In the genomic region with DNA sequence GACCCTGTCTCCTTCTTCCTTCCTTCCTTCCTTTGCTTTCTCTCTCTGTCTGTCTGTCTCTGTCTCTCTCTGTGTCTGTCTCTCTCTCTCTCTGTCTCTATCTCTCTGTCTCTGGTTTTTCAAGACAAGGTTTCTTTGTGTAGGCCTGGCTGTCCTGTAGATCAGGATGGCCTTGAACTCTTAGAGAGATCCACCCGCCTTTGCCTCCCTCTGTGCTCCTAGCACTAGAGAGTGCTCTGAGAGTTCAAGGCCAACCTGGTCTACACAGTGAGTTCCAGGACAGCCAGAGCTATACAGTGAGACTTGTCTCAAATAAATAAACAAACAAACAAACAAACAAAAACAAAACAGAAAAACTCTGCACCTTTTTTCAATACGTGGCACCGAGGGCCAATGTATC, we compare ENCODE assay signal across 21 mouse cellular contexts. TPM values are rescaled to one million over a fixed set of nuclear protein-coding genes. Genes with fewer than 3 reads are reported as not detected.
DNase-seq lines count a peak whose midpoint lies in the region; ATAC-seq and TF ChIP-seq lines count a peak whose summit lies in the region.
"Had no signal": no experiment of that assay in that cellular context is flagged by ENCODE, and none has a peak within 500 bp of the region (broad histone marks: within the 10 kb centered on the region; RNA-seq: fewer than 3 reads in every experiment).

No protein-coding gene starts in this region.

- WGBS in hindbrain, embryonic 12.5 days: 35% methylated on average over 3 of the region's 3 CpGs
- WGBS in hindbrain, embryonic 14.5 days: 31% methylated on average over 3 of the region's 3 CpGs
- WGBS in limb, embryonic 10.5 days: 41% methylated on average over 3 of the region's 3 CpGs
- WGBS in midbrain, embryonic 16.5 days: 35% methylated on average over 3 of the region's 3 CpGs

- no peaks in the 10 kb centered on the region for H3K27me3 ChIP-seq in hindbrain, embryonic 12.5 days
- no peaks in the 10 kb centered on the region for H3K27me3 ChIP-seq in hindbrain, embryonic 14.5 days (ENCODE audit: control insufficient read depth, insufficient read depth, low read length)
- H3K27me3 ChIP-seq in limb, embryonic 10.5 days (ENCODE audit: low read depth, poor library complexity, severe bottlenecking): no peaks in the 10 kb centered on the region
- H3K27me3 ChIP-seq in midbrain, embryonic 16.5 days (ENCODE audit: control insufficient read depth, insufficient read depth, low read depth, low read length): no peaks in the 10 kb centered on the region
- H3K27me3 ChIP-seq: CH12.LX; neural tube, embryonic 13.5 days had no signal

- H3K36me3 ChIP-seq in hindbrain, embryonic 12.5 days: no peaks in the 10 kb centered on the region
- H3K36me3 ChIP-seq in hindbrain, embryonic 14.5 days (replicated peaks; ENCODE audit: control insufficient read depth, insufficient read depth): no peaks in the 10 kb centered on the region
- H3K36me3 ChIP-seq in ES-E14 (ENCODE audit: control insufficient read depth, insufficient read depth, low read length, poor library complexity, severe bottlenecking): no peaks in the 10 kb centered on the region
- no peaks in the 10 kb centered on the region for H3K36me3 ChIP-seq in limb, embryonic 10.5 days
- no peaks in the 10 kb centered on the region for H3K36me3 ChIP-seq in midbrain, embryonic 16.5 days (ENCODE audit: control insufficient read depth, insufficient read depth, low read length)
- H3K36me3 ChIP-seq: neural tube, embryonic 13.5 days had no signal

- no peak overlapping the region for H3K4me2 ChIP-seq in hindbrain, embryonic 12.5 days (replicated peaks)
- H3K4me2 ChIP-seq in hindbrain, embryonic 14.5 days (replicated peaks): no peak overlapping the region
- H3K4me2 ChIP-seq in midbrain, embryonic 16.5 days (ENCODE audit: low read length): no peak overlapping the region
- H3K4me2 ChIP-seq: neural tube, embryonic 13.5 days had no signal

- no peak overlapping the region for H3K4me3 ChIP-seq in hindbrain, embryonic 12.5 days
- no peak overlapping the region for H3K4me3 ChIP-seq in hindbrain, embryonic 14.5 days (replicated peaks; ENCODE audit: low read length)
- no peak overlapping the region for H3K4me3 ChIP-seq in ES-E14 (ENCODE audit: insufficient read depth in 1 of 2, low read depth in 1 of 2, low read length in 2 of 2, poor library complexity in 1 of 2, severe bottlenecking in 1 of 2)
- no peak overlapping the region for H3K4me3 ChIP-seq in limb, embryonic 10.5 days
- no peak overlapping the region for H3K4me3 ChIP-seq in midbrain, embryonic 16.5 days (ENCODE audit: low read depth, low read length)
- H3K4me3 ChIP-seq: myocyte; neural tube, embryonic 13.5 days had no signal

- no peak for ATAC-seq in hindbrain, embryonic 12.5 days (ENCODE audit: low FRiP score)
- no peak for ATAC-seq in hindbrain, embryonic 14.5 days (ENCODE audit: low FRiP score)
- ATAC-seq in midbrain, embryonic 16.5 days: no peak
- ATAC-seq in erythroid progenitor cell, adult 5-6 weeks (replicated peaks; ENCODE audit: low FRiP score, poor library complexity, severe bottlenecking): no peak
- ATAC-seq: forebrain, embryonic 14.5 days had no signal

- 0 out of 2 replicates have a peak overlapping the region, but pooled peaks have one; percentile 2 for H3K27ac ChIP-seq in hindbrain, embryonic 12.5 days
- no peak overlapping the region for H3K27ac ChIP-seq in hindbrain, embryonic 14.5 days
- H3K27ac ChIP-seq in ES-E14 (ENCODE audit: insufficient read depth, low read depth, low read length, poor library complexity, severe bottlenecking): peak overlapping the region; percentile 47; the same call in 1 of the 2 replicates
- peak overlapping the region; percentile 82 for H3K27ac ChIP-seq in limb, embryonic 10.5 days
- H3K27ac ChIP-seq in midbrain, embryonic 16.5 days (ENCODE audit: low read length): peak overlapping the region; percentile 55; the same call in 1 of the 2 replicates
- H3K27ac ChIP-seq: kidney, postnatal 0 days had no signal

- DNase-seq in hindbrain, embryonic 14.5 days (ENCODE audit: low spot score): no peak
- DNase-seq in ES-E14 (ENCODE audit: low read depth, low spot score): no peak
- no peak for DNase-seq in limb, embryonic 10.5 days (ENCODE audit: low spot score)
- no peak for DNase-seq in right cerebral cortex, postnatal 14 days
- DNase-seq: B cell, adult 2 months; cerebellum, adult 11-12 months; gastrocnemius, postnatal 14 days; heart, adult 18-20 months; kidney, adult 11 months; layer of hippocampus, adult 9-11 months; lung, postnatal 4 days; right cerebral cortex, postnatal 4 days; thymus, postnatal 14 days had no signal

- no peaks in the 10 kb centered on the region for H3K9me3 ChIP-seq in hindbrain, embryonic 12.5 days (replicated peaks)
- H3K9me3 ChIP-seq in hindbrain, embryonic 14.5 days (ENCODE audit: control insufficient read depth, low read length): no peaks in the 10 kb centered on the region
- H3K9me3 ChIP-seq in ES-E14 (ENCODE audit: control insufficient read depth, insufficient read depth, low read depth, low read length): no peaks in the 10 kb centered on the region
- H3K9me3 ChIP-seq in limb, embryonic 10.5 days (replicated peaks): no peaks in the 10 kb centered on the region
- no peaks in the 10 kb centered on the region for H3K9me3 ChIP-seq in midbrain, embryonic 16.5 days (replicated peaks; ENCODE audit: control insufficient read depth, low read length, poor library complexity, severe bottlenecking)
- H3K9me3 ChIP-seq: neural tube, embryonic 13.5 days had no signal

- no peak overlapping the region for H3K9ac ChIP-seq in hindbrain, embryonic 12.5 days
- H3K9ac ChIP-seq in hindbrain, embryonic 14.5 days: no peak overlapping the region
- H3K9ac ChIP-seq in ES-E14 (ENCODE audit: insufficient read depth, low read depth, low read length, poor library complexity, severe bottlenecking): no peak overlapping the region
- no peak overlapping the region for H3K9ac ChIP-seq in midbrain, embryonic 16.5 days (ENCODE audit: low read depth, low read length)
- H3K9ac ChIP-seq: neural tube, embryonic 13.5 days had no signal

- peaks cover 35% of the 10 kb centered on the region for H3K4me1 ChIP-seq in hindbrain, embryonic 12.5 days
- H3K4me1 ChIP-seq in hindbrain, embryonic 14.5 days (replicated peaks; ENCODE audit: control insufficient read depth, insufficient read depth, low read length): peaks cover 24% of the 10 kb centered on the region
- H3K4me1 ChIP-seq in ES-E14 (ENCODE audit: control insufficient read depth in 2 of 2, insufficient read depth in 2 of 2, low read length in 2 of 2, poor library complexity in 1 of 2): peaks cover 15 to 50% of the 10 kb centered on the region in 2 experiments
- peaks cover 51% of the 10 kb centered on the region for H3K4me1 ChIP-seq in limb, embryonic 10.5 days
- peaks cover 2% of the 10 kb centered on the region; the same call in 1 of the 2 replicates for H3K4me1 ChIP-seq in midbrain, embryonic 16.5 days (ENCODE audit: control insufficient read depth, insufficient read depth, low read length)

- in situ Hi-C loops in ES-E14 (cut with MboI; ENCODE audit: low sequenced_read_pairs in 2 of 2, unreplicated experiment in 2 of 2): no loop called here

TF ChIP-seq in ES-E14, 5 proteins besides CTCF, POLR2A, EP300 and RAD21:
- TF ChIP-seq HCFC1 (IDR thresholded peaks at IDR 0.05; ENCODE audit: borderline replicate concordance, insufficient read depth, low read length) (no peak), ZC3H11A (IDR thresholded peaks at IDR 0.05; ENCODE audit: borderline replicate concordance, low read depth, low read length) (no peak), MAFK (IDR thresholded peaks at IDR 0.05; ENCODE audit: insufficient read depth, low read depth, low read length) (no peak), ZNF384 (IDR thresholded peaks at IDR 0.05; ENCODE audit: low read depth, low read length) (no peak), CHD2 (IDR thresholded peaks at IDR 0.05; ENCODE audit: low read depth, low read length) (no peak)

RNA-seq across cellular contexts. Expression of a gene that starts 9.8 kb away (rescaled TPM):
- 0.08 TPM in 1 of 2 replicates, not detected in the other for polyA plus RNA-seq in hindbrain, embryonic 12.5 days (2016; fragmentation: Nextera tagmentation; extraction: Ambion mirVana)
- 0.14 and 0.17 TPM in 2 replicates for polyA plus RNA-seq in hindbrain, embryonic 14.5 days (2014; fragmentation: Nextera tagmentation; extraction: Ambion mirVana)
- 1.3 and 1.8 TPM in 2 replicates for total RNA-seq in ES-E14 (2012; rRNA removed)
- 0.19 and 0.33 TPM in 2 replicates for polyA plus RNA-seq in limb, embryonic 10.5 days (2016; fragmentation: Nextera tagmentation; extraction: Ambion mirVana)
- 0.05 TPM in 1 of 2 replicates, not detected in the other for polyA plus RNA-seq in midbrain, embryonic 16.5 days (2015; fragmentation: Nextera tagmentation; extraction: Ambion mirVana)
- 8.4 and 12.6 TPM in 2 replicates for total RNA-seq in erythroid progenitor cell, adult 5-6 weeks (2015; ENCODE audit: low replicate concordance)
- 7.8 and 9.7 TPM in 2 replicates for total RNA-seq in erythroid progenitor cell, adult 5-6 weeks (2017; ENCODE audit: low replicate concordance)
- polyA plus RNA-seq: myocyte; neural tube, embryonic 13.5 days had no signal

RNA-seq across cellular contexts. Expression of a gene that starts 41.7 kb away (rescaled TPM):
- 29.6 and 33.8 TPM in 2 replicates for polyA plus RNA-seq in hindbrain, embryonic 12.5 days (2016; fragmentation: Nextera tagmentation; extraction: Ambion mirVana)
- polyA plus RNA-seq in hindbrain, embryonic 14.5 days (2014; fragmentation: Nextera tagmentation; extraction: Ambion mirVana): 37.7 and 39.5 TPM in 2 replicates
- total RNA-seq in ES-E14 (2012; rRNA removed): 12.5 and 14.9 TPM in 2 replicates
- polyA plus RNA-seq in limb, embryonic 10.5 days (2016; fragmentation: Nextera tagmentation; extraction: Ambion mirVana): 25.7 and 27.9 TPM in 2 replicates
- 41.8 and 42.7 TPM in 2 replicates for polyA plus RNA-seq in midbrain, embryonic 16.5 days (2015; fragmentation: Nextera tagmentation; extraction: Ambion mirVana)
- 30.6 and 35.0 TPM in 2 replicates for total RNA-seq in erythroid progenitor cell, adult 5-6 weeks (2015; ENCODE audit: low replicate concordance)
- total RNA-seq in erythroid progenitor cell, adult 5-6 weeks (2017; ENCODE audit: low replicate concordance): 41.3 and 67.4 TPM in 2 replicates

RNA-seq across cellular contexts. Expression of a gene that starts 47.0 kb away (rescaled TPM):
- 12.8 and 15.3 TPM in 2 replicates for polyA plus RNA-seq in hindbrain, embryonic 12.5 days (2016; fragmentation: Nextera tagmentation; extraction: Ambion mirVana)
- polyA plus RNA-seq in hindbrain, embryonic 14.5 days (2014; fragmentation: Nextera tagmentation; extraction: Ambion mirVana): 12.9 and 13.4 TPM in 2 replicates
- total RNA-seq in ES-E14 (2012; rRNA removed): 61.8 and 88.9 TPM in 2 replicates
- 13.0 and 13.8 TPM in 2 replicates for polyA plus RNA-seq in limb, embryonic 10.5 days (2016; fragmentation: Nextera tagmentation; extraction: Ambion mirVana)
- 11.2 and 12.5 TPM in 2 replicates for polyA plus RNA-seq in midbrain, embryonic 16.5 days (2015; fragmentation: Nextera tagmentation; extraction: Ambion mirVana)
- total RNA-seq in erythroid progenitor cell, adult 5-6 weeks (2015; ENCODE audit: low replicate concordance): 2.9 TPM in 2 replicates
- 0.26 TPM in 1 of 2 replicates, not detected in the other for total RNA-seq in erythroid progenitor cell, adult 5-6 weeks (2017; ENCODE audit: low replicate concordance)
